Mouse (Mus musculus) G1E (cell line): ENCODE results near the gene Dnaaf2. TPM values are rescaled to one million over a fixed set of nuclear protein-coding genes. Genes with fewer than 3 reads are reported as not detected.

Experiments
- ATAC-seq: 2 replicates; pipeline ENCODE4 v1.8.0; 2016; ENCODE audit warnings: mild to moderate bottlenecking; ENCODE audit not compliant: insufficient number of reproducible peaks, poor library complexity, low FRiP score, severe bottlenecking; ENCODE audit errors: extremely low read depth
- DNase-seq: peaks from one replicate; pipeline ENCODE4 v3.0.0; 2012; ENCODE audit warnings: low spot score
- H3K27me3 ChIP-seq: 2 replicates; pipeline ENCODE4 v1.6.1; 2012; ENCODE audit warnings: mild to moderate bottlenecking, low read length, inconsistent platforms; ENCODE audit not compliant: insufficient read depth
- H3K36me3 ChIP-seq: replicated peaks from 2 replicates; pipeline ENCODE3; 2012; ENCODE audit warnings: mild to moderate bottlenecking, inconsistent platforms
- H3K4me1 ChIP-seq: 2 replicates; pipeline ENCODE4 v1.6.1; 2012; ENCODE audit warnings: low read depth, low read length, inconsistent platforms, mixed read lengths; ENCODE audit not compliant: insufficient read depth
- H3K4me3 ChIP-seq: 2 replicates; pipeline ENCODE4 v1.5.1; 2012; ENCODE audit warnings: low read depth, mild to moderate bottlenecking, inconsistent platforms, low read length, moderate library complexity, mixed read lengths
- H3K9me3 ChIP-seq: replicated peaks from 2 replicates; pipeline ENCODE4 v1.6.1; 2012; ENCODE audit warnings: inconsistent platforms
- CTCF ChIP-seq: IDR thresholded peaks from 2 replicates; pipeline ENCODE4 v1.5.1; 2012; ENCODE audit warnings: low read depth, low read length, inconsistent platforms, mixed read lengths
- GATA1 ChIP-seq: IDR thresholded peaks from 2 replicates; pipeline ENCODE4 v1.6.1; 2012; ENCODE audit warnings: borderline replicate concordance, low read length, inconsistent platforms, mixed read lengths
- GATA2 ChIP-seq: IDR thresholded peaks from 2 replicates; pipeline ENCODE4 v1.6.1; 2012; ENCODE audit warnings: low read depth, low read length, inconsistent platforms, borderline replicate concordance
- POLR2AphosphoS5 ChIP-seq: IDR thresholded peaks from 2 replicates; pipeline ENCODE4 v1.6.1; 2012; ENCODE audit warnings: low read depth, low read length, inconsistent platforms; ENCODE audit not compliant: insufficient replicate concordance
- TAL1 ChIP-seq: conservative IDR thresholded peaks from 2 replicates; pipeline ENCODE4 v1.6.1; 2012; ENCODE audit warnings: low read depth, low read length, inconsistent platforms, mixed read lengths
- polyA plus RNA-seq: library from polyadenylated mRNA; stranded (reverse); fragments of >175 nt; gene quantifications from 2 replicates; pipeline ENCODE4 v1.2.3, GENCODE M21; 2012
- total RNA-seq, 2 experiments: library from RNA; stranded (forward) in 1 of 2; stranded (reverse) in 1 of 2; fragments of 200-1000 nt in 1 of 2; fragments of >200 nt in 1 of 2; fragmentation: Nextera tagmentation in 1 of 2; gene quantifications; 2 replicates each; pipeline ENCODE4 v1.2.3; 2014 to 2017

Dnaaf2 gene
- total and polyA plus RNA-seq, 3 experiments, result 5.1 to 11.4 (median 7.6) TPM

DNA sequence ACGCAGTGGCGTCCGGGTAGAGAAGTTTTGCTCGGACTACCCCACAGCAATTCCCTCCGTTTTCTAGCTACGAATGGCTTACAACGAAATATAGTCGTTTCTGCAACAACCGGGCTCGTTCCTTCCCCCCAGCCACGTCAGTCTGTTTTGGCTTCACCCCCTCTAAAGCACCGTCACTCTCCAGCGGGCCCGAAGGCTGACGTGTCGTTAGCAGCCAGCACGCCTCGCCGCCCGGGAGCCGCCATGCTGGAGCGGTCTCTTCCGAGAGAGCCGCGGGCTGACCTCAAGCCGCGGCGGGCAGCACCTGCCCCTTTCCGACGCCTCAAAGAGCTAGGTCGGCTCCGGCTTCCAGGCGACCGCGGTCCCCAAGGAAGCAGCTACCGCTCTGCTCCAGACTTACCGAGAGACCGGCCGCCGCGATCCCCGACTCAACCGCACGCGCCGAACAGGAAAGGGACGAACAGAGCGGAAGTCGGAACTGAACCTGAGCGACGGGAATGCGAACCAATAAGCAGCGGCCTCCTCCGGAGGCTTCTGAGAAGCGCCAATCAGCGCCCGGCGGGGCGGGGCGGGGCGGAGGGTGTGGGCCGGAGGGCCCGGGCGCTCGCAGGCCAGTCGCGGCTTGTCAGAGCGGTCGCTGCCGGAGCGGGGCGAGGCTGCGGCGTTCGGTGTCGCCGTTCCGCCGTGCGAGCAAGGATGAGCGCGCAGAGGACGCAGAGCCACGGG lies 14.5 kb downstream of the Dnaaf2 start, which contains the start of the genes Rpl36al and Mgat2:
Gene Rpl36al, minus strand, starts transcription at position 501 of the 726 bp plus-strand sequence.
Gene Mgat2, plus strand, starts transcription at position 575 of the 726 bp plus-strand sequence.
- H3K27me3 ChIP-seq, result no peaks in the 10 kb centered on the region
- H3K4me3 ChIP-seq, result peak within 1 kb of the TSS; percentile 90
- ATAC-seq (peak; percentile 85), DNase-seq (peak; percentile 99)
- peaks cover 54% of the 10 kb centered on the region for H3K4me1 ChIP-seq
- 0 out of 2 replicates have a peak, but pooled peaks have one; percentile 27 for TF ChIP-seq POLR2AphosphoS5
- no peak for TF ChIP-seq CTCF
- TF ChIP-seq GATA2, result no peak
- no peaks in the 10 kb centered on the region for H3K9me3 ChIP-seq
- peaks cover 63% of the 10 kb centered on the region for H3K36me3 ChIP-seq

DNA sequence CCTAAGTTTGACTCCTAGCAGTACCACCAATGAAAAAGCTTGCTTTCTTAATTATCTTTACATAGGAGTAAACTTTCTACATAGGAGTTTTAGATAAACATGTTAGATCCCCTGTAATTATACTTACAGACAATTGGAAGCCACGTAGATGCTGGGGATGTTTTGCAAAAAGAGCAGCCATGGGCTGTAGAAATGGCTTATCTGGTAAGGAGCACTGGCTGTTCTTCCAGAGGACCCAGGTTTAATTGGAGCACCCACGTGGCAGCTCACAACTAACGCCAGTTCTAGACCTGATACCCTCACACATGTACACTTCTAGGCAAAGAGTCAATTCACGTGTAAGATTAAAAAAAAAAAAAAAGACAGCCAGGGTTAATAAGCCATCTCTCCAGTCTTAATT lies 16.4 kb downstream of the Dnaaf2 start:
- TF ChIP-seq TAL1 (no peak), GATA1 (no peak), POLR2AphosphoS5 (no peak), GATA2 (no peak), CTCF (no peak)
- H3K4me1 ChIP-seq, result peaks cover 39% of the 10 kb centered on the region
- ATAC-seq, result no peak

DNA sequence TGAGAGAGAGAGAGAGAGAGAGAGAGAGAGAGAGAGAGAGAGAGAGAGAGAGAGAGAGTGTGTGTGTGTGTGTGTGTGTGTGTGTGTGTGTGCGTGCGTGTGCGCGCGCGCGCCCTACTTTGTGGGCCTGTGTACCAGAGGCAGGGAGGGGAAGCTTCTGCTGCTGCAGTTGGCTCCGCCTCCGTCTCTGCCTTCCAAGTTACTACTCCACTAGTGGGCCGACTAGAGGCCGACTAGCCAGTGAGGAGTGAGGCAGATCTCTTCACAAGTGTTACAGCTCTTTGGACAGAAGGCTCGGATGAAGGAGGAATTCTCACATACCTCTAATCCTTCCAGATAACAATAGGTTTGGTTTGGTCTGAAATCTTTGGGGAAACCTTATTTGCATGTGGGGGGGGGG lies 18.9 kb downstream of the Dnaaf2 start:
- no peak overlapping the region for H3K4me3 ChIP-seq
- ATAC-seq, result no peak

More for the DNA sequence above, 16.4 kb downstream of the Dnaaf2 start:
- Histone ChIP-seq H3K9me3 (peaks cover 4% of the 10 kb centered on the region), H3K4me3 (peak overlapping the region; percentile 28; the same call in 1 of the 2 replicates), H3K36me3 (peaks cover 60% of the 10 kb centered on the region), H3K27me3 (no peaks in the 10 kb centered on the region)
- no peak for DNase-seq

DNA sequence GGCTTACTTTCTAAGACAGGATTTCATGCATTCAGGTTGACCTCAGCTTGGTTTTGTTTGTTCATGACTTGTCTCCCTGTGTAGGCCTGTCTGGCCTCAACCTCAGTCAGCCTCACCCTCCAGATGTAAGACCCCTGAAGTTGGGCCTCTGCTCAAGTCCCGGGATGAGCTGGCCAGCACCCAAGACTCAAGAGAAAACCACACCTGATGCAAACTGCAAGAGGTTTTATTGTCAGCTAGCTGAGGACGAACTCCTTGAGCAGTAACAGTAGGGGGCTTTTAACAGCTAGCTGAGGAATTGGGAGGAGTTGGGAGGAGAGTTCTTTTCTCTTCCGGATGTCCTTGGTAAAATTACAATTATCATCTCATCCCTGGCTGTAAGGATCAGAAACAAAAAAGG lies 20.7 kb downstream of the Dnaaf2 start:
- ATAC-seq (no peak), DNase-seq (no peak)
- H3K36me3 ChIP-seq, result peaks cover 85% of the 10 kb centered on the region
- H3K27me3 ChIP-seq, result no peaks in the 10 kb centered on the region
- H3K4me3 ChIP-seq, result no peak overlapping the region
- no peak for TF ChIP-seq CTCF
- TF ChIP-seq TAL1, result no peak
- TF ChIP-seq GATA1, result no peak
- TF ChIP-seq POLR2AphosphoS5, result no peak
- TF ChIP-seq GATA2, result no peak
- H3K4me1 ChIP-seq, result peaks cover 30% of the 10 kb centered on the region
- peaks cover 4% of the 10 kb centered on the region for H3K9me3 ChIP-seq

More for the DNA sequence above, 18.9 kb downstream of the Dnaaf2 start:
- no peak for TF ChIP-seq GATA2
- no peak for TF ChIP-seq TAL1
- no peak for TF ChIP-seq CTCF
- no peak for TF ChIP-seq POLR2AphosphoS5
- no peak for TF ChIP-seq GATA1
- Histone ChIP-seq H3K4me1 (peaks cover 27% of the 10 kb centered on the region), H3K9me3 (peaks cover 4% of the 10 kb centered on the region), H3K27me3 (no peaks in the 10 kb centered on the region), H3K36me3 (peaks cover 69% of the 10 kb centered on the region)
- DNase-seq, result no peak

DNA sequence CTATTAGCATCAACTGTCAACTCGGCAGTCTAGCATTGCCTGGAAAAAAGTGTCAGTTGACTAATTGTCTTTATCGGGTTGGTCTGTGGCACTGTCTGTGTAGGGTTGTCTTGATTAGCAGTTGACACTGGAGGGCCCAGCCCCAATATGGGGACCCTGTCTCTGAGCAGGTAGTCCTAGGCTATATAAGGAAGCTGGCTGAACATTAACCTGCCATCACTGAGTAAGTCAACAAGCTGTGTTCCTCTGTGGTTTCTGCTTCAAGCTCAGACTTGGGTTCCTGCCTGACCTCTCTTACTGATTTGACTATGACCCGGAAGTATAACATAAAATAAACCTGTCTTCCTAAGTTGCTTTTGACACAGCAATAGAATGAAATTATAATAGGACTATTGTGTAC lies 22.3 kb downstream of the Dnaaf2 start:
- Histone ChIP-seq H3K4me3 (no peak overlapping the region), H3K9me3 (peaks cover 4% of the 10 kb centered on the region), H3K27me3 (no peaks in the 10 kb centered on the region), H3K36me3 (peaks cover 85% of the 10 kb centered on the region), H3K4me1 (peaks cover 25% of the 10 kb centered on the region)
- no peak for DNase-seq
- no peak for ATAC-seq
- TF ChIP-seq GATA2 (no peak), POLR2AphosphoS5 (no peak), CTCF (no peak), TAL1 (no peak), GATA1 (no peak)

DNA sequence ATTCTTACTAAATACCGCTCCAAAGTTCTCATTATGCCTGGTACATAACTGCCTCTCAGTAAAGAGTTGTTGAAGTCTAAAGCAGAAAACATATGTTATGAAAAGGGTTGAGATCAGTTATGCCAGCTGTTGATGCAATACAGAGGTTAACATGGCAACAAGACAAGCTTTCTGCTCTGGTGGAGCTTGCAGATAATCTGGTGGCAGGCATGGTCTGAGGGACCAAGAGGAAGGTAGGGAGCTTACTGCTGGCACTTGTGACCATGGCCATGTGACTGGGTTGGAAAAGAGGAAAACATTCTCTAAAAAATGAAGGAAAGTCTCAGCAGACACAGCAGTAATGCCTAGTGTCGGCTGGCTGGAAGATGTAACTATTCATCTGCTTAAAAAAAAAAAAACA lies 26.9 kb downstream of the Dnaaf2 start:
- ATAC-seq (no peak), DNase-seq (no peak)
- Histone ChIP-seq H3K9me3 (no peaks in the 10 kb centered on the region), H3K4me3 (no peak overlapping the region), H3K4me1 (peaks cover 41% of the 10 kb centered on the region), H3K36me3 (peaks cover 53% of the 10 kb centered on the region), H3K27me3 (no peaks in the 10 kb centered on the region)
- no peak for TF ChIP-seq CTCF
- TF ChIP-seq POLR2AphosphoS5, result no peak
- TF ChIP-seq TAL1, result no peak
- no peak for TF ChIP-seq GATA1
- no peak for TF ChIP-seq GATA2
